Mouse (Mus musculus) spleen, adult 10 weeks (tissue): ENCODE data around the gene Csgalnact2. TPM values are rescaled to one million over a fixed set of nuclear protein-coding genes. Genes with fewer than 3 reads are reported as not detected.

Experiments used
- polyA plus RNA-seq: library from polyadenylated mRNA; stranded (reverse); fragments of 350-450 nt; fragmentation: Illumina TruSeq; extraction: RNeasy Lipid Tissue Mini Kit (QIAGEN cat#74804); gene quantifications from one replicate; pipeline ENCODE4 v1.2.3, GENCODE M21; 2015; ENCODE audit warnings: low replicate concordance; ENCODE audit not compliant: insufficient read depth

Csgalnact2 gene
- polyA plus RNA-seq, result 37.5 TPM

GRCm38 (mm10) chr6:118138731-118139709 is at the start of gene Csgalnact2:
Csgalnact2 (minus strand) TSS chr6:118139140.

Other genes starting within 250 kb of the Csgalnact2 start
- gene Hnrnpf, start 238.8 kb downstream of the Csgalnact2 start, polyA plus RNA-seq, result 950 TPM
- gene Fxyd4, start 201.4 kb downstream of the Csgalnact2 start, polyA plus RNA-seq, result not detected
- 1.7 TPM for gene Rasgef1a, start 127.7 kb downstream of the Csgalnact2 start, polyA plus RNA-seq
- gene Ret, start 58.6 kb upstream of the Csgalnact2 start, polyA plus RNA-seq, result 0.46 TPM